9 mouse cellular contexts compared by ENCODE assay signal in the genomic region with DNA sequence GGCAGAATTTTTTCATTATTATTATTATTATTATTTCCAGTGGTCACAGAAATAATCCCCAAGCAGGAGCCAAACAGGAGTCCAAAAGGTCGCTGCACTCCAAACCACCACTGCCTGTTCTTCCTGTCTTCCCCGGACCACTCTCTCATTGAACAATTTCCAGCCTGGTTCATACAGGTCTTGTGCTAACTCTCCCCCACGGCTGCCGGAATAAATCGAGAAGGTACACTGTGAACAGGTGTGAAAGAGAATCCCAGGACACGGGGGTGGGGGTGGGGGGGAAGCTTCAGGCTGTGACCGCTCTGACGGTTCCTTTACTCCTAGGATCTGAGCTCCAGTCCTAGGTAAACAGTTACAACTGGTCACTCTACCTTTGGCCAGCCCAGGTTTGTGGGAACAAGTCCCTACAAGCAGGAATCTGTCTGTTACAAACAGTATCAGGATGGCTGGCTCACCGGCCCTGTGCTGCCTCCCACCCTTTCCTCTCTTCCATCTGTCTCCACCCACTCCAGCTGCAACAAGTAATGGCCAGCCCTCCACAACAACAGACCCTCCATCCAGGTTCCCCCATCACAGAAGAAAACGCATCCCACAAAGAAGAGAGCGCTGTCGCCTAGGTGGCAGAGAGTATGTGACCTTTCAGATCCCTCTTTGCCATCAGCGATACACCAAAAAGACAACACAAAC.
DNase-seq lines count a peak whose midpoint lies in the region; ATAC-seq and TF ChIP-seq lines count a peak whose summit lies in the region.
"Had no signal": no experiment of that assay in that cellular context is flagged by ENCODE, and none has a peak within 500 bp of the region (broad histone marks: within the 10 kb centered on the region; RNA-seq: fewer than 3 reads in every experiment).

No protein-coding gene starts in this region.

- no peaks in the 10 kb centered on the region for H3K27me3 ChIP-seq in kidney, adult 2 months (replicated peaks; ENCODE audit: control insufficient read depth, insufficient read depth, low read length)
- no peaks in the 10 kb centered on the region for H3K27me3 ChIP-seq in hindbrain, embryonic 15.5 days
- H3K27me3 ChIP-seq in midbrain, embryonic 13.5 days = no peaks in the 10 kb centered on the region

- DNase-seq in kidney, adult 2 months = peak; percentile 48
- DNase-seq in kidney, adult 8-10 months = no peak
- peak; percentile 66 for DNase-seq in embryo, embryonic 10.5 days (ENCODE audit: low spot score)
- DNase-seq in T-cell, adult 2 months (ENCODE audit: low spot score) = no peak
- no peak for DNase-seq in layer of hippocampus, adult 8-10 months (ENCODE audit: low spot score in 2 of 2)
- no peak for DNase-seq in left cerebral cortex, adult 9 months (ENCODE audit: low spot score in 2 of 2)

- no peaks in the 10 kb centered on the region for H3K9me3 ChIP-seq in hindbrain, embryonic 15.5 days
- H3K9me3 ChIP-seq in midbrain, embryonic 13.5 days = no peaks in the 10 kb centered on the region
- H3K9me3 ChIP-seq: G1E had no signal

- H3K36me3 ChIP-seq in kidney, adult 2 months (ENCODE audit: control insufficient read depth, insufficient read depth, low read length) = no peaks in the 10 kb centered on the region
- H3K36me3 ChIP-seq in hindbrain, embryonic 15.5 days = no peaks in the 10 kb centered on the region
- H3K36me3 ChIP-seq in midbrain, embryonic 13.5 days = no peaks in the 10 kb centered on the region; the same call in 1 of the 2 replicates

- H3K4me2 ChIP-seq in hindbrain, embryonic 15.5 days = peak overlapping the region; percentile 36
- peak overlapping the region; percentile 45 for H3K4me2 ChIP-seq in midbrain, embryonic 13.5 days (replicated peaks)

- ATAC-seq in hindbrain, embryonic 15.5 days (ENCODE audit: low FRiP score, low read depth) = no peak
- 0 out of 2 replicates have a peak, but pooled peaks have one; percentile 13 for ATAC-seq in midbrain, embryonic 13.5 days

- peak overlapping the region; percentile 77 for H3K27ac ChIP-seq in kidney, adult 2 months (ENCODE audit: insufficient read depth, low read depth, low read length)
- H3K27ac ChIP-seq in hindbrain, embryonic 15.5 days (replicated peaks) = peak overlapping the region; percentile 67
- H3K27ac ChIP-seq in midbrain, embryonic 13.5 days = peak overlapping the region; percentile 95

- no peak for TF ChIP-seq POLR2A in kidney, adult 2 months (IDR thresholded peaks at IDR 0.05; ENCODE audit: low read depth, low read length)

- peaks cover 42% of the 10 kb centered on the region for H3K4me1 ChIP-seq in kidney, adult 2 months (ENCODE audit: control insufficient read depth, insufficient read depth, low read length)
- peaks cover 80% of the 10 kb centered on the region for H3K4me1 ChIP-seq in hindbrain, embryonic 15.5 days (replicated peaks)
- peaks cover 99% of the 10 kb centered on the region for H3K4me1 ChIP-seq in midbrain, embryonic 13.5 days (replicated peaks)

- 24% methylated on average over 13 of the region's 13 CpGs for WGBS in kidney, adult 2 months
- WGBS in hindbrain, embryonic 15.5 days = 11% methylated on average over 13 of the region's 13 CpGs
- 6% methylated on average over 13 of the region's 13 CpGs for WGBS in midbrain, embryonic 13.5 days

- no peak overlapping the region for H3K9ac ChIP-seq in hindbrain, embryonic 15.5 days
- H3K9ac ChIP-seq in midbrain, embryonic 13.5 days (replicated peaks) = peak overlapping the region; percentile 56

- TF ChIP-seq CTCF in kidney, adult 2 months (conservative IDR thresholded peaks at IDR 0.05; ENCODE audit: insufficient read depth, insufficient read length, low read depth, low read length) = no peak

- H3K4me3 ChIP-seq in kidney, adult 2 months (ENCODE audit: insufficient read depth, low read depth, low read length) = no peak overlapping the region
- no peak overlapping the region for H3K4me3 ChIP-seq in hindbrain, embryonic 15.5 days
- H3K4me3 ChIP-seq in midbrain, embryonic 13.5 days (replicated peaks) = peak overlapping the region; percentile 2; the same call in 1 of the 2 replicates

Comparison
In these comparisons a context has a peak if more than half of its experiments do, and no peak if none do; other contexts are left out.
1. DNase-seq: peak in kidney, adult 2 months (single experiment) and embryo, embryonic 10.5 days (single experiment); none in kidney, adult 8-10 months (0 of 2), T-cell, adult 2 months (single experiment), layer of hippocampus, adult 8-10 months (0 of 2) and left cerebral cortex, adult 9 months (0 of 2).
2. Peak in every context shown above with its lines, with median percentiles within 50 percentile points of each other: H3K27ac ChIP-seq.